ENCODE assay signal across 15 mouse cellular contexts in the genomic region with DNA sequence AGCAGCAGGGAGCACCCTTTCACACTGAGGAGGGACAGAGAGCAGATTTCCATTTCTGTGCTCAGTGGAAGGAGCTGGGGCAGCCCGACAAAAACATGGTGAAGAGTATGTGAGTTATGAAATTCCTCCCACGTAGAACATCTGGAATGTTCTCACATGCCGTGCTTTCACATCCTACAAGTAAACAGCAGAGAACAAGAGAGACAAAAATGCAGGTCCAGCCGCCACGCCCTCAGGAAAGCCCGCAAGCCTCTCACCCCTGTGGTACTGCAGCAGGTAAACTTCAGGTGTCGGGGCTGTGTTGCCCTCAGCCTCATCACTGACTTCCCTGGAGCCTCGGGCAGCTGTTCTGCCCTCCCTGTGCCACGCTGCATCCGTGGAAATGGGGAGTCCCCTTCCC.
"Had no signal": no experiment of that assay in that cellular context is flagged by ENCODE, and none has a peak within 500 bp of the region (broad histone marks: within the 10 kb centered on the region; RNA-seq: fewer than 3 reads in every experiment).

No protein-coding gene starts in this region.

- H3K4me3 ChIP-seq: limb, embryonic 12.5 days; liver, embryonic 13.5 days; megakaryocyte, embryonic 14.5 days; midbrain, embryonic 12.5 days; stomach, embryonic 15.5 days had no signal

- H3K27me3 ChIP-seq: limb, embryonic 12.5 days; liver, embryonic 13.5 days; megakaryocyte, embryonic 14.5 days; midbrain, embryonic 12.5 days; stomach, embryonic 15.5 days had no signal

- H3K9ac ChIP-seq: limb, embryonic 12.5 days; liver, embryonic 13.5 days; liver, postnatal 0 days; midbrain, embryonic 12.5 days; stomach, embryonic 15.5 days had no signal

- H3K4me2 ChIP-seq: limb, embryonic 12.5 days; liver, embryonic 13.5 days; midbrain, embryonic 12.5 days; stomach, embryonic 15.5 days had no signal

- H3K4me1 ChIP-seq: liver, embryonic 13.5 days had no signal

- H3K9me3 ChIP-seq: limb, embryonic 12.5 days; liver, embryonic 13.5 days; midbrain, embryonic 12.5 days; stomach, embryonic 15.5 days had no signal

- DNase-seq: kidney, adult 8-10 months; kidney, postnatal 4 days; layer of hippocampus, postnatal 36 days; liver; liver, embryonic 13.5 days; liver, postnatal 0 days; right cerebral cortex, postnatal 14 days; thymus, adult 2 months; thymus, postnatal 25 days had no signal

- ATAC-seq: intestine, embryonic 16.5 days; liver, postnatal 0 days had no signal

- H3K36me3 ChIP-seq: midbrain, embryonic 12.5 days; stomach, embryonic 15.5 days had no signal

- H3K27ac ChIP-seq: limb, embryonic 12.5 days; liver, embryonic 13.5 days; macrophage; midbrain, embryonic 12.5 days; stomach, embryonic 15.5 days had no signal
